Mouse (Mus musculus) left cerebral cortex, adult 2 months (tissue): ENCODE data around the gene Pla2g2c. TPM values are rescaled to one million over a fixed set of nuclear protein-coding genes. Genes with fewer than 3 reads are reported as not detected.

Experiments used
- DNase-seq, 2 experiments: peaks; one replicate each; pipeline ENCODE4 v3.0.0; 2021 to 2022; ENCODE audit warnings: low spot score in 2 of 2, mixed read lengths in 1 of 2; ENCODE audit errors: extremely low spot score in 1 of 2
- H3K27ac ChIP-seq: fragments of 200-600 bp; 2 replicates; pipeline ENCODE4 v1.8.1; 2022
- H3K4me3 ChIP-seq: fragments of 200-600 bp; 2 replicates; pipeline ENCODE4 v1.8.1; 2022
- CTCF ChIP-seq: fragments of 200-600 bp; IDR thresholded peaks from 2 replicates; pipeline ENCODE4 v1.8.1; 2022; ENCODE audit warnings: antibody characterized with exemption, mild to moderate bottlenecking, moderate library complexity
- intact Hi-C: fragments of 180-260 bp; cut with DNase I; formaldehyde crosslinking; loops from one replicate; pipeline ENCODE4 v1.15.1; 2025
- long read RNA-seq, 2 experiments: library from polyadenylated mRNA; stranded (forward); transcript quantifications; one replicate each; pipeline ENCODE4 v2.0.0; 2021; ENCODE audit warnings: borderline mapping rate in 2 of 2
- total RNA-seq, 2 experiments: library from RNA; stranded (reverse); gene quantifications; 2 replicates each; pipeline ENCODE4 v1.2.3; 2021

Pla2g2c gene
- total RNA-seq: not detected
- long read RNA-seq, experiment 1, partial matches to known transcripts: 0 of 2 reads
- long read RNA-seq, experiment 1, other reads (novel, unspliced or antisense): 2 of 2 reads
- long read RNA-seq, experiment 2: 0 reads

DNA sequence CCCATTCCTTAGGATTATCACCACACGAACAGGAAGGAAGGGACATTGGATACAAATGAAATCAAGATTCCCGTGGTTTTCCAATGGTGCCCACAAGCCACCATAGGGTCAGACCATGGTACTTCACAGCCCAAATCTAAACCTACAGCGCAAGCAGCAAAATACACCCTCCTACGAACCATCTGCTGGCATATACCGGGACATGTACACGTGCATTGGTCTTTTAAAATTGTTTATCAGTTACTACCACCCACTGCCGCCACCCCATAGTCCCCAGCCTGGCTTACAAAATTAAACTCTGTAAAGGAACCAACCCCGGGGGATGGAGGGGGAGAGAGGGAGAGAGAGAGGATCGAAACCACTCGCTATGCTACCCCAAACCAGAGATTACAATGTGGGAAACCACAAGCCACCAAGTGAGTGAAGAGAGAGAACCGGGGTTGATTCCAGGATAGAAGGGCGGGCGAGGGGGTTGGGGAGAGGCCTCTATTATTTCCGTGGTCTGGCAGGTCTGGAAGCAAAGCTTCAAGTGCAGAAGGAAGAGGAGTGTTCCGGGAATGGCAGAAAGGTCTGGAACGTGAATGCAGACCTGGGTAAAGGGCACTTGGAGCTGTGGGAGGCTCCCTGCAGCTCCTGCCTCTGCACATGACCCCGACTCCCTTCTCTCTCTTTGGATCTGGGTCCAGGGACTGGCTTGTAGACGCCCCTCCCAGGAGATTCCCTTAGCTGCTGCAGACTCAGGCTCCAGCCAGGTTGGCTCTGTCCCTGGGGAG lies at the start of gene Pla2g2c:
Gene Pla2g2c, plus strand, starts transcription at position 439 of the 773 bp plus-strand sequence.
- peak; percentile 47 to 64 for DNase-seq
- H3K27ac ChIP-seq: peak within 1 kb of the TSS; percentile 89
- intact Hi-C loops: loop anchor here (1.0 to 2.0 kb wide), 2 partner anchors 142 to 270 kb away; partner anchors contain the start of gene Camk2n1
- peak within 1 kb of the TSS; percentile 9; the same call in 1 of the 2 replicates for H3K4me3 ChIP-seq
- no peak for TF ChIP-seq CTCF

DNA sequence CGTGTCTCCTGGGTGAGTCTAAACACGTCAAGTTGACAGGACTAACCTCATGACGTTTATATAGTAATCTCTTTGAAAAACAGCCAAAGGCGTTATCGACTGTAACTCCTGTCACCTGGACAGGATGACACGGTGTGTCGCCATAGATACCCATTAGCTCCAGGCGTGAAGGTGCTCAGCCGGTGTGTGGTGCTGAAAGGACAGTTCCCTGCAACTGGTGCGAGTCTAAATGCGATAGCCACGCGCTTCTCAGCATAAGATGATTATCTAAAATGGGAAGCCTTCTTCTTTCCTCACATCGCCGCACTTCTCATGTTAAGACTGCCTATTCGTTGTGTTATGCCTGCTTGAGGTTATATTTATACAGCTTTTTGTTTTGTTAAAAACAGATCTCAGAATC lies 48.1 kb upstream of the Pla2g2c start:
- Histone ChIP-seq H3K27ac (no peak overlapping the region), H3K4me3 (no peak overlapping the region)
- intact Hi-C loops: no loop called here
- no peak for DNase-seq
- TF ChIP-seq CTCF: no peak

DNA sequence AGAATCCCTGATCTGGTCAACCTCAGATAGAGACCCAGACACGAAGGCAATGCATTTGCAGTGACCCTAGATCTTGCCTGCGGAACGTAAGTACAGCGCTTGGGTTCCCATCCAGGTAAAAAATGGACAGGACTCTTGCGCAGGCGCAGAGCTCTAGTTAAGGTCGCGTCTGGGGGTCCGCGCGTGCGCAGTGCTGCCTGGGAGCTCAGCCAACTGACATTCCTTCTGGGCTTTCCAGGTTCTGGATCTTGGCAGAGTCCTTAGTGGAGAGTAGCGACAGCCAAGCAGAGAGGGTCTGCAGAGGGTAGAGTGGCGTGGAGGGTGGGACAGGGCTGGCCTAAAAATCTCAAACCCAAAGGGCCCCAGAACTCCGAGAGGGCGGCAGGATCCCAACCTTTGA lies 47.0 kb upstream of the Pla2g2c start:
- intact Hi-C loops: no loop called here
- peak; percentile 61 to 71 for DNase-seq
- H3K4me3 ChIP-seq: peak overlapping the region; percentile 23
- peak overlapping the region; percentile 85 for H3K27ac ChIP-seq
- no peak for TF ChIP-seq CTCF

DNA sequence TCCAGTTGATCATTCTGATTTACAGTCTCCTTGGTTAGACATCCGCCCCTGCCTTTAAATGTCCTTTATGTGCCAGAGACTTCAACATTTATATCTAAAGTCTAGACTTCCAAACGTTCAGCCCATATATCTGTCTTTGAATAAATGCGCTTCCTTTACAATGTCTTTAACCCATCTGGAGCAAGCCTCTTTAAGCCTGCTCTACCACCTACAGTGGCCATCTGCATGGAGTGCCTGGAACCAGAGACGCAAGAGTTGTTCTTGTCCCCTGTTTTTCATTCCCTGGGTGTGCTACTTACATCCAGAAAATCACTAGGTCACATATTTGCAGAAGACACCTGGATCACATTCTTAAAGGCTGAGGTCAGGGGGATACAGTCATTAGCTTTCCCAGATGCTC lies 44.5 kb upstream of the Pla2g2c start:
- TF ChIP-seq CTCF: no peak
- no peak overlapping the region for H3K4me3 ChIP-seq
- intact Hi-C loops: no loop called here
- no peak for DNase-seq
- no peak overlapping the region; the same call in 1 of the 2 replicates for H3K27ac ChIP-seq

DNA sequence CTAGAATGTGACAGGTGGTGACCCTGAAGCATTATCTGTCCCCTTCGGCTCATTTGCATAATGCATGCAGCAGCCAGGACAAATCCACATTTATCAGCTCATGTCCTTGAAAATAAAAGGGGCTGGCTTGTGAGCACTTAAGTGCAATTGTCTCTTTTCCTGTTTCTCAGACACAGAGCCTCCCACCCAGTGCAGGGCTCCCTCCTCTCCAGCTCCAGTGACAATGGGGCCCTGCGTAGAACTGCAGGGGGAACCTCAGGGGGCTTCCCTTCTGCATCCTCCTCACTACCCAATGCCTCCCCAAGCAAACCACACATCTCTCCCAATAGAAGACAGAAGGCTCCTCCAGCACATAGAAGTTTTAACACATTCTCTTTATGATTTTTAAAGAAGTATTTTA lies 41.8 kb upstream of the Pla2g2c start:
- no peak for TF ChIP-seq CTCF
- DNase-seq: no peak
- Histone ChIP-seq H3K27ac (peak overlapping the region; percentile 47), H3K4me3 (no peak overlapping the region)
- intact Hi-C loops: no loop called here

DNA sequence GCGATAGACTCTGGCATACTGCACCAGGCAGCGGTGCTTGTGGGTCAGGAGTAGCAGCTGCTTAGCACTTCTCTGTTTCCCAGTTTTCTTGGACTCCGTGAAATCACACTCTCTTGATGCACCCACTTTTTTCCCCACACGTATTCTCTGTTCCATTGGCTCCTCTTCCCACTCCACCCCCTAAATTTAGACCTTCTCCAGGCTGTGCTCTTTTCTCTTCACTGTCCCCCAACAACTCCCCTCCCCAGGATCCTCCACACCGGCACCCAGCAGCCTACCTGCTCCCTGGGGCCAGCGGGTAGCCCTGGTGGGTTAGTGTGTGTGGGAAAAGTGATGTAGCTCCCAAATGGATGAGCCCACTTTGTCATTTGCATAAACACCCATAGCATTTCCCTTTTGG lies 38.8 kb upstream of the Pla2g2c start:
- peak overlapping the region; percentile 74 for H3K27ac ChIP-seq

DNA sequence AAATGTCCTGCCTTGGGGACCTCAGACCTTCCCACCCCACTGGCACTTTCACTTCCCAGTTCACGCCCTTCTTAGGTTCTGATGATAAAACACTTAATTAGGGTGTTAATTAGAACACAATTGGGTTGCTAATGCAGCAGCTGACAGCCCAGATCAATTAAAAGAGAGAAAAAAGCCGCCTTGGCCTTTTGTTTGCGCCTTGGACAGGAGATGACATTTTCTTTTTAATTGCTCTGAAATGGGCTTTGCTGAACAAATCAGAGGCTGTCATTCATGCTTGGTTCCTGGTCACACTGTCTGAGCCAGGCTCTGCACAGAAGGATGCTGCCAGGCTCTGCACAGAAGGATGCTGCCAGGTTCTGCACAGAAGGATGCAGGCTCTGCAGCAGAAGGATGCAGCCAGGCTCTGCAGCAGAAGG lies 35.5 kb upstream of the Pla2g2c start:
- intact Hi-C loops: no loop called here
- Histone ChIP-seq H3K4me3 (no peak overlapping the region), H3K27ac (peak overlapping the region; percentile 58; the same call in 1 of the 2 replicates)
- TF ChIP-seq CTCF: no peak
- DNase-seq: no peak

More for the DNA sequence above, 38.8 kb upstream of the Pla2g2c start:
- TF ChIP-seq CTCF: no peak
- intact Hi-C loops: loop anchor here (2.0 kb wide), 2 partner anchors 103 to 137 kb away; no protein-coding TSS in a partner anchor
- no peak overlapping the region for H3K4me3 ChIP-seq
- DNase-seq: peak in 1 of 2 experiments; percentile 60

DNA sequence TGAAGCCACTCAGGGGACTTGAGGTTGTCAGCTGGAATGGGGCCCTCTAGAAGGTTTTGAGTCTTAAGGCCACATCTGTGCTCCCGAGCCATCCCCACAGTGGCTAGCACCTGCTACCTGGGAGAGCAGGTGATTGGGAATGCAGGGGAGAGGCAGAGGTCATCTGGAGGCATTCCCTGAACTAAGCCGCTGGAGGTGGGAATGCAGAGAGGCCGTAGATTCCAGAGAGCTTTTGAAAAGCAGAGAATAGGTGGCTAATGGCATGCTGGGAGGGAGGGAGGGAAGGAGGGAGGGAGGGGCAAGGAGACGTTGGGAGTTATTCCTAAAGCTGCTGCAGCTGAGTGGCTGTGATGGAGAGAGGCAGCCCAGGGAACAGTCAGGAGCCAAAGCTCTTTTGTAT lies 34.0 kb upstream of the Pla2g2c start:
- TF ChIP-seq CTCF: no peak
- peak overlapping the region; percentile 87 for H3K27ac ChIP-seq
- intact Hi-C loops: loop anchor here (2.0 kb wide), 1 partner anchor 30 kb away; no protein-coding TSS in a partner anchor
- no peak for DNase-seq
- no peak overlapping the region for H3K4me3 ChIP-seq

DNA sequence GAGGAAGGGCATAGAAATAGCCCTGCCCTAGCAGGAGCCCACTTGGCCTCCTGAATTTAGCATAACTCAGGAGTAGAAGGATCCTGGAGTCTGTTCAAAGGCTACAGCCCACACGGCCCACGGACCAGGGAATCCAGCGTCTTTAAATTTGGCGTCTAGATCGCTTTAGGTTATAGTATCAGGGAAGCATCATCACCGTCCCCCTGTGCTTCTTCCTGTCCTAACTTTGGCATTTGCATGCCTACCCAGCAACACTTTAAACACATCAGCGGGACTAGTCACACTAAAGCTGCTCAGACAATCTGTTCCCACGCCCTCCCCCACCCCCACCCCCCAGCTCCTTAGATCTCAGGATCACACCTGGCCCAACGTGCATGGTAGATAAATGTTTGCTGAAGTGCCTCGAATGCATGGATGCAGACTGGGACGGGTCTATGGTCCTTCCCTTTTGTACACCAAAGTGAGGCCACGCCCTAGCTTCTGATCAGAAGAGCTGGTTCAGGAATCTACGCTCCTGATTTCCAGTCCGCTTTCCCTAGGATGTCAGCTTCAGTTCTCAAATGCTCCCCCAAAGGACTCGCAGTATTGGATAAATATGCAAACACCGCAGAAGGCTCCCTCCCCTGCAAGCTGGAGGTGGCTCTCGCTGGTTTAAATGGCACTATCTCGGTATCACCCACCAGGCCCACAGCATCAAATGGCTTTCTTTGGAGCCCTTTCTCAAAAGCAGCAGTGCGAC lies 33.0 kb upstream of the Pla2g2c start:
- no peak overlapping the region for H3K4me3 ChIP-seq
- no peak for TF ChIP-seq CTCF
- DNase-seq: peak; percentile 43 to 67
- H3K27ac ChIP-seq: peak overlapping the region; percentile 87
- intact Hi-C loops: loop anchor here (1.0 to 2.0 kb wide), 4 partner anchors 31 to 187 kb away; no protein-coding TSS in a partner anchor

DNA sequence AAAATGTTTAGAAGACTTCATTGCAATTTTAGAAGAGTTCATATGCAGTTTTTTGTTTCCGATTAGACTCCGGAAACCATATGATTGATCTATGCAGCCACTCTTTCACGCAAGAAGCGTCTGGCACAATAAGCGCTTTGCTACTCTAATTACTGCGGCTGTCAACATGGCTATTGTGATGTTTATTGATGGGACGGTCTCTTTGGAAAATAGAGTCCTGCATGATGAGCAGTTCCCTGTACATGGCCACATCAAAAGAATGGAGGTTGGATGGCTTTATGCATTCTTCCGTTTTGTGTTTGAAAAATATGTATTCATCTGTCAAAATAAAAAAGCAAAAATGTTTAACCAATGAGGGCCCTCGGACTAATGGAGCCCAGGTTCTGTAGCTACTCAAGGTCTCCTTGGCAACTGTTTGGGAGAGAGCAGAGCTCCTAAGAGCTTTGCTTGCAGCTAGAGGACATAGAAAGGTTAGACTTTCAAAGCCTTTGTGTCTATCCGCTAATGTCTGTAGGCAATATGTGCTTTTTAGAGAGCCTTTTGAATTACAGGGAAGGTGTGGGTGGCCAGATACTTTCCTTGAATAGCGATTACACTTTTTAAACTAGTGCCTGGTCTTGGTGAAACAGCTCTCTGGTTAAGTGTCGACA lies 31.4 kb upstream of the Pla2g2c start:
- TF ChIP-seq CTCF: no peak
- H3K4me3 ChIP-seq: no peak overlapping the region
- intact Hi-C loops: loop anchor here (2.0 kb wide), 2 partner anchors 144 to 188 kb away; no protein-coding TSS in a partner anchor
- DNase-seq: no peak
- H3K27ac ChIP-seq: peak overlapping the region; percentile 87

DNA sequence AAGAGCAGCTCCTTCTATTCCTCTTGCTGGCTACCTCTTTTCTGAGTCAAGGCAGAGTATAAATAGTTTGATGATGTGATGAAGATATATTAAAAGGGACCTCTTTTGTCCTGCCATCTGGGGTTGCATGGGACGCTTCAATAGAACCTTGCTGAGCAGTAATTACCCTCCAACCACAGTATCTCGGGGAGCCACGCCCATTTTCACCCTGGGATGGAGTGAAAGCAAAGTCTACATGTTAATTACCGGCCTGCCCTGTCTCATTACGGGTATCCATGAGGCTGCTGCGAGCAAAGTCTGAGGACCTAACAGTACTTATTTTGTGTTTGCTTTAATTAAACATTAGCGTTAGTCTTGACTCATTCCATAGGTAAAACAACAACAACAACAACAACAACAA lies 27.9 kb upstream of the Pla2g2c start:
- TF ChIP-seq CTCF: no peak
- Histone ChIP-seq H3K4me3 (no peak overlapping the region), H3K27ac (0 out of 2 replicates have a peak overlapping the region, but pooled peaks have one; percentile 21)
- intact Hi-C loops: no loop called here
- DNase-seq: no peak
